Mouse (Mus musculus): ENCODE measurements at regions not wholly inside any gene's neighbourhood (a gene's known extent, or its start where the extent isn't known, plus 50 kb on each side); places are given as distances from the start of the nearest gene placed in this dataset.

- no peak for TF ChIP-seq ZC3H11A (IDR thresholded peaks at IDR 0.05; ENCODE audit: borderline replicate concordance, low read depth, low read length)
- TF ChIP-seq HCFC1 (IDR thresholded peaks at IDR 0.05; ENCODE audit: borderline replicate concordance, insufficient read depth, low read length): no peak
- no peak for TF ChIP-seq ZNF384 (IDR thresholded peaks at IDR 0.05; ENCODE audit: low read depth, low read length)
- TF ChIP-seq MAFK (IDR thresholded peaks at IDR 0.05; ENCODE audit: insufficient read depth, low read depth, low read length): no peak
- no peak for TF ChIP-seq CHD2 (IDR thresholded peaks at IDR 0.05; ENCODE audit: low read depth, low read length)
- no peak overlapping the region for H3K27ac ChIP-seq (ENCODE audit: insufficient read depth, low read depth, low read length, poor library complexity, severe bottlenecking)
- in situ Hi-C loops (cut with MboI; ENCODE audit: low sequenced_read_pairs in 2 of 2, unreplicated experiment in 2 of 2): no loop called here
- no peaks in the 10 kb centered on the region for H3K9me3 ChIP-seq (ENCODE audit: control insufficient read depth, insufficient read depth, low read depth, low read length)
- DNase-seq (ENCODE audit: low read depth, low spot score): no peak
- H3K4me3 ChIP-seq (ENCODE audit: insufficient read depth in 1 of 2, low read depth in 1 of 2, low read length in 2 of 2, poor library complexity in 1 of 2, severe bottlenecking in 1 of 2): no peak overlapping the region
- no peak overlapping the region for H3K9ac ChIP-seq (ENCODE audit: insufficient read depth, low read depth, low read length, poor library complexity, severe bottlenecking)
- H3K36me3 ChIP-seq (ENCODE audit: control insufficient read depth, insufficient read depth, low read length, poor library complexity, severe bottlenecking): no peaks in the 10 kb centered on the region
- peaks cover 2 to 24% of the 10 kb centered on the region in 2 experiments; a peak in 2 of 4 replicates for H3K4me1 ChIP-seq (ENCODE audit: control insufficient read depth in 2 of 2, insufficient read depth in 2 of 2, low read length in 2 of 2, poor library complexity in 1 of 2)
Observed at GRCm38 (mm10) chr11:114536616-114537493, 131.5 kb upstream of the Rpl38 start.

- no peak for DNase-seq (ENCODE audit: low read depth, low spot score)
- H3K4me1 ChIP-seq (ENCODE audit: control insufficient read depth in 2 of 2, insufficient read depth in 2 of 2, low read length in 2 of 2, poor library complexity in 1 of 2): peaks cover 4 to 20% of the 10 kb centered on the region in 2 experiments; a peak in 3 of 4 replicates
- no peak overlapping the region for H3K4me3 ChIP-seq (ENCODE audit: insufficient read depth in 1 of 2, low read depth in 1 of 2, low read length in 2 of 2, poor library complexity in 1 of 2, severe bottlenecking in 1 of 2)
- in situ Hi-C loops (cut with MboI; ENCODE audit: low sequenced_read_pairs in 2 of 2, unreplicated experiment in 2 of 2): no loop called here
- no peak overlapping the region for H3K9ac ChIP-seq (ENCODE audit: insufficient read depth, low read depth, low read length, poor library complexity, severe bottlenecking)
- no peak overlapping the region for H3K27ac ChIP-seq (ENCODE audit: insufficient read depth, low read depth, low read length, poor library complexity, severe bottlenecking)
- TF ChIP-seq ZC3H11A (IDR thresholded peaks at IDR 0.05; ENCODE audit: borderline replicate concordance, low read depth, low read length) (no peak), MAFK (IDR thresholded peaks at IDR 0.05; ENCODE audit: insufficient read depth, low read depth, low read length) (no peak), HCFC1 (IDR thresholded peaks at IDR 0.05; ENCODE audit: borderline replicate concordance, insufficient read depth, low read length) (no peak), ZNF384 (IDR thresholded peaks at IDR 0.05; ENCODE audit: low read depth, low read length) (no peak), CHD2 (IDR thresholded peaks at IDR 0.05; ENCODE audit: low read depth, low read length) (no peak)
- no peaks in the 10 kb centered on the region for H3K9me3 ChIP-seq (ENCODE audit: control insufficient read depth, insufficient read depth, low read depth, low read length)
- no peaks in the 10 kb centered on the region for H3K36me3 ChIP-seq (ENCODE audit: control insufficient read depth, insufficient read depth, low read length, poor library complexity, severe bottlenecking)
Observed at GRCm38 (mm10) chr11:114535900-114536299, 132.4 kb upstream of the Rpl38 start.

- no peaks in the 10 kb centered on the region for H3K36me3 ChIP-seq (ENCODE audit: control insufficient read depth, insufficient read depth, low read length, poor library complexity, severe bottlenecking)
- no peak overlapping the region for H3K27ac ChIP-seq (ENCODE audit: insufficient read depth, low read depth, low read length, poor library complexity, severe bottlenecking)
- DNase-seq (ENCODE audit: low read depth, low spot score): no peak
- no peak overlapping the region for H3K4me3 ChIP-seq (ENCODE audit: insufficient read depth in 1 of 2, low read depth in 1 of 2, low read length in 2 of 2, poor library complexity in 1 of 2, severe bottlenecking in 1 of 2)
- no peak overlapping the region for H3K9ac ChIP-seq (ENCODE audit: insufficient read depth, low read depth, low read length, poor library complexity, severe bottlenecking)
- no peaks in the 10 kb centered on the region for H3K9me3 ChIP-seq (ENCODE audit: control insufficient read depth, insufficient read depth, low read depth, low read length)
- H3K4me1 ChIP-seq (ENCODE audit: control insufficient read depth in 2 of 2, insufficient read depth in 2 of 2, low read length in 2 of 2, poor library complexity in 1 of 2): peaks cover 4 to 21% of the 10 kb centered on the region in 2 experiments; a peak in 3 of 4 replicates
- TF ChIP-seq MAFK (IDR thresholded peaks at IDR 0.05; ENCODE audit: insufficient read depth, low read depth, low read length) (no peak), ZC3H11A (IDR thresholded peaks at IDR 0.05; ENCODE audit: borderline replicate concordance, low read depth, low read length) (no peak)
- in situ Hi-C loops (cut with MboI; ENCODE audit: low sequenced_read_pairs in 2 of 2, unreplicated experiment in 2 of 2): no loop called here
Observed at GRCm38 (mm10) chr11:114534436-114534835, 133.9 kb upstream of the Rpl38 start.

DNA sequence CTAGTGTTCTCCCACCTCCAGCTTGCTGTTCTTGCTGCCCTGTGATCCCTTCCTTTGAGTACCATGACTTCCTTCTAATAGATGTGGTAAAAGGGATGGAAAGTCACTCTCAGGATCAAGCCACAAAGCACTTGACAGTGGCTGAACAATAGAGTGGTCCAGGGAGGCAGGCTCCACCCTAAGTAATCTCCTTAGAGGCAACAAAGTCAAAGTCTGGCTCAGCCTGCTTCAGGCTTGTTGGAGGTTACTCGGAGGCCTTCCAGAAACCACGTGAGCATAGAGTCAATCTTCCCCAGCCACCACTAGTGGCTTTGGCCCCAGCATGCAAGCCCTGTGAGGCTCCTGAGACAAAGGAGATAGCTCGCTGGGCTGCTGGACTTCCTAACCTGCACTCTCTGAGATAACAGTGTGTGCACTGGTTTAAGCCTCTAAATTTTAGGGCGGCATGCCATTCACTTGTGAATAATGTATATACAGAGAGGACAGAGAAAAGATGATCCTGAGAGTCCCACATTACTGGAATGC, 137.0 kb upstream of the Rpl38 start:
- TF ChIP-seq ZNF384 (IDR thresholded peaks at IDR 0.05; ENCODE audit: low read depth, low read length) (no peak), MAFK (IDR thresholded peaks at IDR 0.05; ENCODE audit: insufficient read depth, low read depth, low read length) (no peak), HCFC1 (IDR thresholded peaks at IDR 0.05; ENCODE audit: borderline replicate concordance, insufficient read depth, low read length) (no peak), CHD2 (IDR thresholded peaks at IDR 0.05; ENCODE audit: low read depth, low read length) (no peak), ZC3H11A (IDR thresholded peaks at IDR 0.05; ENCODE audit: borderline replicate concordance, low read depth, low read length) (no peak)
- DNase-seq (ENCODE audit: low read depth, low spot score): no peak
- in situ Hi-C loops (cut with MboI; ENCODE audit: low sequenced_read_pairs in 2 of 2, unreplicated experiment in 2 of 2): no loop called here
- H3K9me3 ChIP-seq (ENCODE audit: control insufficient read depth, insufficient read depth, low read depth, low read length): no peaks in the 10 kb centered on the region
- H3K36me3 ChIP-seq (ENCODE audit: control insufficient read depth, insufficient read depth, low read length, poor library complexity, severe bottlenecking): no peaks in the 10 kb centered on the region
- no peak overlapping the region for H3K27ac ChIP-seq (ENCODE audit: insufficient read depth, low read depth, low read length, poor library complexity, severe bottlenecking)
- H3K4me1 ChIP-seq (ENCODE audit: control insufficient read depth in 2 of 2, insufficient read depth in 2 of 2, low read length in 2 of 2, poor library complexity in 1 of 2): peaks cover 4 to 26% of the 10 kb centered on the region in 2 experiments; a peak in 3 of 4 replicates
- no peak overlapping the region for H3K9ac ChIP-seq (ENCODE audit: insufficient read depth, low read depth, low read length, poor library complexity, severe bottlenecking)
- H3K4me3 ChIP-seq (ENCODE audit: insufficient read depth in 1 of 2, low read depth in 1 of 2, low read length in 2 of 2, poor library complexity in 1 of 2, severe bottlenecking in 1 of 2): no peak overlapping the region

Data from ES-E14 (cell line).